Mouse (Mus musculus) heart, adult 8-10 months (tissue): ENCODE data around the gene Ehbp1. TPM values are rescaled to one million over a fixed set of nuclear protein-coding genes. Genes with fewer than 3 reads are reported as not detected.

Experiments used
- DNase-seq: peaks from one replicate; pipeline ENCODE4 v3.0.0; 2022; ENCODE audit warnings: low spot score
- total RNA-seq, 4 experiments: library from RNA; stranded (reverse); gene quantifications; 2 replicates each; pipeline ENCODE4 v1.2.4; 2022

The Ehbp1 gene
- 100 to 1,000 TPM; 107 to 167 (median 129) TPM for total RNA-seq

DNA sequence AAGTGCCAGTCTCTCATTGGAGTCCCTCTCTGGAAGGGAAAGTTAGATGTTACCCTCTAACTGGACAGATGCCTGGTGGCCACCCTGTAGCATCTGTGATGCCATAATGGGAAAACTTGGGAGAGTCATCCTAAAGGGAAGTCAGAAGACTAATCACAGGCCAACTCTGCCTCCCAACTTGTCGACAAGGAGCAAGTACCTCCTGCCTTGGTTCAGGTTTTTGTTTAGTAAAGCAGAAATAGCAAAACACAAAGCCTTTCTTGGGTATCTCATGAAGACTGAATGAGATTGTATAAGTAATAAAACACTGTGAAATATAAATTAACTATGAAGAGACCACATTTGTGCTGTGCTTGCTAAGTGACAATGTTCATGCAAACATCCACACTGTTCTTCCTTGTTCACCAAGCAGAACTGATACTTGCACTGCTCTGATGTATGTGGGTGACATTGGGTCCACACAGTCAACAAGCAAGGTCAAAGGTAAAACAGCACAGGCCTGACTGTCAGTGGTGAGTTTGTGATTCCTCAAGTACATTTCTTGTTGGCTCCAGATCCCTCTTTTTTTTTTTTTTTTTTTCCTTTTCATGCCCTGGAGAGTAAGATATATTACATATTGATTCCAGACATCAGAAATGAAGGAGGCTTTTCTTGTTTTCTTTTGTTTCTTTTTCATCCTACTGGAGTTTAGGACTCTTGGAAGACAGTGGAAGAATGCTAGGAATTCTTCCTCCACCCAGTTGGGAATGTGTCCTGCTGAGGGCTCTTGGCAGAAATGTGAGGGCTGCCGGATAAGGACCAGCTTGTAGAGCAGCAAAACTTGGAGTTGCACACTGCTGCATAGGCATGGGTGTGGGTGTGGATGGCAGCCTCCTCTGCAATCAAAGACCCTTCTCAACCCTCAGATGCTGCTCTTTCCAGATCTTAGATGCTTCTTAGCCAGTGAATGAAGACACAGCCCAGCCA lies at the start of gene Ehbp1:
Gene Ehbp1, minus strand, starts transcription at position 51 of the 966 bp plus-strand sequence.
- DNase-seq: peak; percentile 4

- peak; percentile 60 for DNase-seq
Observed at GRCm38 (mm10) chr11:22387472-22388098, 45.5 kb upstream of the Ehbp1 start.

GRCm38 (mm10) chr11:22383532-22383931 lies 41.4 kb upstream of the Ehbp1 start:
- DNase-seq: no peak

DNA sequence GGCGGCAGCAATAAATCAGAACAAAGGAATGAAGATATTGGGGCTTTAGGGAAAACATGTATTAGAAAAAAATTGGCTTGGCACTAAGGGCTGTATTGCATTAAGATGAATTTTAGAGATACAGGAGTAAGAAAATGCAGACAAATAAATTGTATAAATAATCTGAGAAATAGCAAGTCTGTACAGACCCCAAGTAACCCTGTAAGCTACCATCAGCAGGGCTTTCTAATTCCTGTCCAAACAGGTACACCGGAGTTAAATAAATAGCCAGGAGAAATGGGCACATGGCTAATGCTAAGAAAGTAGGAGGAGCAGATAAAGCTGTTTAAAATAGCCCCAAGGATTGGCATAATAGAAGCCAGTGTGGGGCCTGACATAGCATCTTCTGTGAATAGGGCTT lies 32.7 kb upstream of the Ehbp1 start:
- DNase-seq: no peak

DNA sequence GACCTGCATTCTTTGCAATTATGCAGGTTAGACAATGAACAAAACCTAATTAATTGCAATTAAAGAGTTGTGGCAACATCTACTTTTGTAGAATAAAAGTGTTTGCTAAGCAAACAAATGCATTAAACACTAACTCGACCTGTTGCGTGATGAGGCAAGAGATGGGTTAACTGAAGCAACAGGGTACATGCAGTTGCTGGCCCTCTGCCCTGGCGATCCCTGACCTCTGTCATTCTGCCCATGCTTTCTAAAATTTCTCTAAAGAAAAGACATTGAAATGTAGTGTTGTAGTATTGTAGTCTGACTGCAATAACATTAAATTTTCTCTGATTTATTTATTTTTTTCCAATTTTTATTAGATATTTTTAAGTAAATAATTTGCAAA lies 31.2 kb upstream of the Ehbp1 start:
- no peak for DNase-seq

GRCm38 (mm10) chr11:22372609-22373289 lies 30.7 kb upstream of the Ehbp1 start:
- no peak for DNase-seq

DNA sequence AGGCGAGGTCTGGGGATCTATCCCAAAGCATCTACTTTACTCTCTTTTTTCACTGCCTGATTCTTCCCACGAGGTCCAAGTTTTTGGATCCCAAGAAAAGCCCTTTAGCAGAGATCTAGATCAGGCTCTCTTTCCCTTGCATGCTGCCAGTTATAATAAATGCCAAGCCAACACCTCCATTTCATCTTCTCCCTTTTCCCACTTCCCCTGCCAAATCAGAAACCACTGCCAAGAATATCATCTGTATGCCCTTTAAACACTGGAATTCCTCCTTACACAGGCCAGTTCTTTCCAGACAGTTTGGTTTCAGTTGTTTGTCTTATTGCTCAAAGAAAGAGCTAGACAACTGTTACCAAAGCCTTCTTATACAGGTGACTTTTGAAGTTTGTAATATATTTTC lies 27.7 kb upstream of the Ehbp1 start:
- peak; percentile 6 for DNase-seq

DNA sequence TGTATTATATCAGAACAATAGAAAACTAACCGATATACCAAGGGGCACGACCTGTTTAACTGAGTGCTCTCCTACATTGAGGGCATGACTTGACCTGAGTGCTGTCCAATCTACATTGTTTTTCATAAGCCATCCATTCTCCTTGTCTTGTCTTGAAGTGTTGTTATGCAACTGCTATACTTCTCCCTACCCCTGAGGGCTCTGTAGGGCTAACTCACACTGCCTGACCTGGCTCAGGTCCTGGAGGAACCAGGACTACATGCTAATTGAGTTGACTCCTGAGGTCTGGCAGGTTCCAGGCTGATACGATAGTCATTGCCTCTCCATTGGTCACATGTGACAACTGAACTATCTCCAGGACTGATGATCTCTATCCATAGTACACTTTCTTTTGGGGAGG lies 26.5 kb upstream of the Ehbp1 start:
- DNase-seq: no peak

DNA sequence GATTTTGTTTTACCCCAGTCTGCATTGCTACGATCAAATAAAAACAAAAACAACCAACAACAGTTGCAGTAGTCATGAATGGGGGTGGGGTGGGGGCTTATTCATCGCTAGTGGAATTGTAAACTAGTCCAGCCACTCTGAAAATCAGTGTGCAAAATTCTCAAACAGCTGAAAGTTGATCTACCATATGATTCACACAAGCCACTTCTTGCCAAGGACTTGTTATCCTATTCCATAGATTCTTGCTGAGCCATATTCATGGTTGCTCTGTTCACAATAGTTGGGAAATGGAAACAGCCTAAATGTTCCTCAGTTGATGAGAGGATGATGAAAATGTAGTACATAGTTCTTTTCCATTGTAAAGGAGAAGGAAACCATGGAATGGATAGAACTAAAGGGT lies 24.4 kb upstream of the Ehbp1 start:
- no peak for DNase-seq

- no peak for DNase-seq
Observed at GRCm38 (mm10) chr11:22353962-22354621, 12.0 kb upstream of the Ehbp1 start.

GRCm38 (mm10) chr11:22349945-22350344 lies 7.9 kb upstream of the Ehbp1 start:
- no peak for DNase-seq

GRCm38 (mm10) chr11:22348536-22348910 lies 6.4 kb upstream of the Ehbp1 start:
- no peak for DNase-seq

- DNase-seq: peak; percentile 3
Observed at GRCm38 (mm10) chr11:22347651-22348535, 5.8 kb upstream of the Ehbp1 start.

DNA sequence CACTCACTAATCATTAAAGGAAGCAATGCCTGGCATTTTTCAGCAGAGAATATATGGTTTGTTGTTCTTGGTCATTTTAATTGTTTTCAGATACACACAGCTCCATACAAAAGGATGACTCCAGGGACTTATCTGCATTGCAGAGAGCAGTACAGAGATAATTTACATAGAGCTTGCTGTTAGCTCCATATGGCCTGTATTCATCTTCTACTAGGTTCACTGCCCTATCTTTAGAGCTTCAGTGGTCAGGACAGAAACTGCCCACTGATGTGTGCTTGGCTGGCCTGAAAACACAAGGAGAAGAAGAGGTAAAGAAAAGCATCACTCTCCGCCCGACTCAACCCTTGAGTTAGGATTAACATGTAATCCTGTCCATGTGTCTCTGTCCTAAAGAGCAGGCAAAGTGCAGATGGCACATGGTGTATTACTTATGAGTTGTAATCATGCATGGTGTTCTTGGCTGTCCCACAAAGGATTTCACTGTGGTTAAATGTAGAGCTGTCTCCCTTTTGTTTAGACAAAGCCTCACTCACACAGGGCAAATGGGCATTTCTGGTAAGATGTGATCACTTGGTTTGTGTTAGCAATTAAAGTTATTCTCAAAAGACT lies 14.7 kb downstream of the Ehbp1 start:
- no peak for DNase-seq

DNA sequence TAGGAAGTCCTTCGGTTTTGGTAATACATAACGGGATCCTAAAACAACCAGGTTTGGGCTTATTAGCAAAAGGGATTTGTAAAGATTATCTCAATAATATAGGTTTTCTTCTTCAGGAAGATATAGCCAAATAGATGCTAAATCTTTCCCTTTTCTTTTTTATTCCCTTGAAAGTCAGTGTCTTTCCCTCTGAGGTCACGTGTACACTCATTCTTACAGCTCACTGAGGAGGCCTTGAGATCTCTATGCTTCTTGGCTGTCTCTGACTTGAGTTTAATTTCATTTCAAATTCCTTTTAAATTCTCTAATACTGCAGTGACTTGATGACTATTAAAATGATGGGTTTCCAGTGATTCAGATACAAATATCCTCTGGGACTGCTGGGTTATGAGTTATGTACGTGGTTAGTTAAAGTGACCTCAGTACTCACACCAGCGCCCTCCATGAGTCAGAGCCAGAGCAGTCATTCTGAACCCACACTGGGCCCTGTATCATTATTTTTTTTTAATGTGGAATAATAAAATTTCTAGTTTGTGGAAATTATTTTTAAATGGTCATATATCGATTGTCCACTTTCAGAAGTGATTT lies 24.2 kb downstream of the Ehbp1 start:
- DNase-seq: no peak

DNA sequence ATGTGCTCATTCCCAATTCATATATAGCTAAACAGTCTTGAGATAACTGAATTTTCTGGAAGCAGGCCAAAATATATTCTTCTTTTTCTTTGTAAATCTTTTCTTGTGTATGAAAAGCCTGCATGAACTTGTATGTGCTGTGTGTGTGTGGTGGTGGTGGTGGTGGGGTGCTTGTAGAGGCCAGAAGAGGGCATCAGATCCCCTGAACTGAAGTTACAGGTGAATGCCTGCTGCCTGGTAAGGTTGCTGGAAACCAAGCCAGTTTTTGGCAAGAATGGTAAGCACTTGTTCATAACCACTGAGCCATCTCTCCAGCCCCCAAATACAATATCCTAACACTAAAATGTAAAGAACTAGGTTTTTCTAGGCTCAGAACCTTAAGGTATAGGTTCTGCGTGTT lies 26.3 kb downstream of the Ehbp1 start:
- no peak for DNase-seq

DNA sequence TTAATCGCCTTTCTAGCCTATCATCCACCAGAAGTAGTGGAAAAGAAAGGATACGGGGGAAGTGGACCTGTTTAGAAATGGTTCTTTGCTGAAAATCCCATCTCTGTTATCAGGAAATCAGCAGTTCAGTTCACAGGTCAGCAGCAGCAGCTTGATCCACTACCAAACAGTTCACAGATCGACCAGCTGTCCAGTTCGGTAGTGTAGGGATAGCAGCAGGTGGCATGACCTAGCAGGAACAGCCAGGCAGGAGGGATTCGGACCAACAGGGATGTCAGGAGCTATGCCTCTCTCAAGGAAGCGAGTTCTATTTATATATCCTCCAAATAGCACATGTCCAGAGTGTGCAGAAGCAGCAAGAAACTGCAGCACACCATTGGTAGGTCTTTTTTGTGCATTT lies 40.9 kb downstream of the Ehbp1 start:
- DNase-seq: no peak

DNA sequence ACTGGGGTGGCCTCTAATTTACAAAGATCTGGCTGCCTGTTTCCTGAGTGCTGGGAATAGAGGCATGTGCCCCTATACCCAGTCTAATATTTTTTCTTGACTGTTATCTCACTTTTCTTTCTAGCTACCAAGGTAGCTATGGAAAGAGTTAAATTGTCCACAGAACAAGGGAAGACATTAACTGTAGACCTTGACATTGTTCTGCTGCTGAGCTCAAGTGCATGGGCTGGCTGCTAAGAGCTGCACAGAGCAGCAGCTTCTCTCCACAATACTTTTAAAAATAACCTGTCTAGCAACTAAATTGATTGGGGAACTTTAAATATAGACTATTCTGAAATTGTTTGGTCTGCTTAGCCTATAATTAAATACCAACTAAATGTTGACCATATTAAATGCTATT lies 52.9 kb downstream of the Ehbp1 start:
- no peak for DNase-seq

DNA sequence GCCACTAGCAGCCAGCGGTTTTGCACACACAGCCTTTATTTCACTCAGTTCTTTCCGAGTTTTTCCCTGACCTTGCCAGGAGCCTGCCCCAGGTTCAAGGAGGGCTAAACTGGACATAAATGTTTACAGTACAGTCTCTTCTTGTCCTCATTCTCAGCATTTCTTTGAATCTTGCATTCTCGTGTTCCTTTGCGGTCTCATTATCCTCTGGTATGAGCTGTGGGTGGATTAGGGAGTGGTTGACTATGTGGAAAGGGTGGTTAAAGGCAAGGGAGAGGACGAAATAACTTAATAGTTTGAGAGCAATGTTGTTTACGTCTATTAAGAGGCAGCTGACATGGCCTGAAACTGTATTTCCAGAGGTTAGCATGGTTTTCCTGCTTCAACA lies 54.6 kb downstream of the Ehbp1 start:
- no peak for DNase-seq

DNA sequence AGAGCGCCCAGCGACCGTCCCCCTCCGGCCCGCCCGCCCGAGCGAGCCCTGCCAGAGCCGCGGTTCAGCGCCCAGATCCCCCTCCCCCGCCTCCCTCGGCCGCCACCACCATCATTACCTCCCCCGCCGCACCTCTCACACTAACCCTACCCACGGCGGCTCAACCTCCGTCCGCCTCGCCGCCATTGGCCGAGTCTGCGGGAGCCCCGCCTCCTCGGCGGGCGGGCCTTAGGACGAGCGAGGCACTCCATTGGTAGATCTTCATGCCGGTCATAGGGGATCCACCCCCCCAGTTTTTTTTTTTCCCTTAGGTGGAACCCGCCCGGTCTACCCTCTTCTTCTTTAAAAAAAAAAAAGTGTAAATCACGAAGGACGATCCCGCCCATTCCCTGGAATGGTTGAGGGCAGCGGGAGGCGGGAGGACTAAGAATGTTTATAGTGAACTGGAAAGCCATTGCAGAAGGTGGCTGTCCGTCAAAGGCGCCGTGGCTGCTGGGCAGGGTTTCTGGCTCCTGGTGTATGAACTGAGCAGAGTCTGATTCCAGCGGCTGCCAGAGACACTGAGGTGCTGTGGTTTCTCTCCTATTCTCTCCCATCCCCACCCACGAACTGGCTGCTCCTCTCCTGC lies 55.1 kb downstream of the Ehbp1 start:
- peak; percentile 97 for DNase-seq
